Mouse (Mus musculus) forebrain, embryonic 12.5 days (tissue): ENCODE results near the gene Gm28374. TPM values are rescaled to one million over a fixed set of nuclear protein-coding genes. Genes with fewer than 3 reads are reported as not detected.

Experiments
- ATAC-seq: fragments of 200-750 bp; cut with Nextera tagmentation; 2 replicates; pipeline ENCODE4 v1.8.0; 2017; ENCODE audit warnings: moderate TSS enrichment; ENCODE audit not compliant: low FRiP score
- H3K27ac ChIP-seq: fragments of 300-500 bp; sonication (generic); 2 replicates; pipeline ENCODE4 v1.5.1; 2016; ENCODE audit warnings: mild to moderate bottlenecking
- H3K27me3 ChIP-seq: fragments of 300-500 bp; sonication (generic); 2 replicates; pipeline ENCODE4 v1.6.1; 2016; ENCODE audit warnings: mild to moderate bottlenecking
- H3K36me3 ChIP-seq: fragments of 300-500 bp; sonication (generic); replicated peaks from 2 replicates; pipeline ENCODE4 v1.6.1; 2016; ENCODE audit warnings: mild to moderate bottlenecking
- H3K4me1 ChIP-seq: fragments of 300-500 bp; sonication (generic); 2 replicates; pipeline ENCODE4 v1.6.1; 2016
- H3K4me2 ChIP-seq: fragments of 300-500 bp; sonication (generic); 2 replicates; pipeline ENCODE4 v1.6.1; 2016; ENCODE audit warnings: mild to moderate bottlenecking, moderate library complexity
- H3K4me3 ChIP-seq: fragments of 300-500 bp; sonication (generic); replicated peaks from 2 replicates; pipeline ENCODE4 v1.5.1; 2016; ENCODE audit warnings: mild to moderate bottlenecking
- H3K9ac ChIP-seq: fragments of 300-500 bp; sonication (generic); 2 replicates; pipeline ENCODE4 v1.6.1; 2016; ENCODE audit warnings: mild to moderate bottlenecking
- H3K9me3 ChIP-seq: fragments of 300-500 bp; sonication (generic); 2 replicates; pipeline ENCODE4 v1.6.1; 2016
- whole genome bisulfite sequencing: fragments of 180-500 bp; shearing (Covaris S2); methylation state at CpG from one replicate; pipeline ENCODE4 v1.1.7; 2016; 5-methylcytosine and 5-hydroxymethylcytosine counted together
- polyA plus RNA-seq: library from polyadenylated mRNA; unstranded; fragments of >200 nt; fragmentation: Nextera tagmentation; extraction: Ambion mirVana; gene quantifications from 2 replicates; pipeline ENCODE4 v1.2.1, GENCODE M21; 2016

Gene Gm28374
- polyA plus RNA-seq, 1 experiment from 2014 or later: 2.0 TPM

- no peak for ATAC-seq
- Histone ChIP-seq H3K9me3 (no peaks in the 10 kb centered on the region), H3K9ac (no peak overlapping the region), H3K4me1 (peaks cover 21% of the 10 kb centered on the region), H3K27me3 (no peaks in the 10 kb centered on the region), H3K4me3 (peak overlapping the region; percentile 85; the same call in 1 of the 2 replicates), H3K36me3 (peaks cover 38% of the 10 kb centered on the region), H3K4me2 (peak overlapping the region; percentile 94), H3K27ac (no peak overlapping the region)
- 89% methylated on average over 15 of the region's 15 CpGs for WGBS
Measured at GRCm38 (mm10) chr19:6116113-6116850, 34.2 kb upstream of the Gm28374 start.

GRCm38 (mm10) chr19:6113116-6113515, 31.1 kb upstream of the Gm28374 start:
- Histone ChIP-seq H3K27ac (no peak overlapping the region), H3K36me3 (peaks cover 38% of the 10 kb centered on the region), H3K4me3 (no peak overlapping the region), H3K9ac (no peak overlapping the region), H3K27me3 (no peaks in the 10 kb centered on the region), H3K9me3 (no peaks in the 10 kb centered on the region), H3K4me2 (no peak overlapping the region), H3K4me1 (peaks cover 15% of the 10 kb centered on the region)
- 77% methylated on average over 6 of the region's 6 CpGs for WGBS
- ATAC-seq: no peak

- 88% methylated on average over 7 of the region's 7 CpGs for WGBS
- Histone ChIP-seq H3K27ac (no peak within 1 kb of the TSS), H3K36me3 (no peaks in the 10 kb centered on the region), H3K4me3 (no peak within 1 kb of the TSS), H3K4me1 (no peaks in the 10 kb centered on the region), H3K4me2 (no peak within 1 kb of the TSS), H3K9me3 (no peaks in the 10 kb centered on the region), H3K9ac (no peak within 1 kb of the TSS), H3K27me3 (no peaks in the 10 kb centered on the region)
- ATAC-seq: no peak
Measured at GRCm38 (mm10) chr19:6105586-6105985, 23.5 kb upstream of the Gm28374 start, which contains the start of gene Naaladl1. Gene Naaladl1, plus strand, starts transcription at chr19:6105782.

- no peaks in the 10 kb centered on the region for H3K27me3 ChIP-seq
- H3K27ac ChIP-seq: no peak overlapping the region
- H3K36me3 ChIP-seq: peaks cover 5% of the 10 kb centered on the region; the same call in 1 of the 2 replicates
- no peak overlapping the region for H3K4me2 ChIP-seq
- no peak overlapping the region for H3K4me3 ChIP-seq
- no peak for ATAC-seq
- WGBS: 85% methylated on average over 4 of the region's 4 CpGs
- no peaks in the 10 kb centered on the region for H3K9me3 ChIP-seq
- no peak overlapping the region for H3K9ac ChIP-seq
- H3K4me1 ChIP-seq: no peaks in the 10 kb centered on the region
Measured at GRCm38 (mm10) chr19:6104476-6104875, 22.4 kb upstream of the Gm28374 start.

- 78% methylated on average over 6 of the region's 6 CpGs for WGBS
- no peak overlapping the region for H3K9ac ChIP-seq
Measured at GRCm38 (mm10) chr19:6102169-6102853, 20.3 kb upstream of the Gm28374 start.

GRCm38 (mm10) chr19:6101186-6101585, 19.1 kb upstream of the Gm28374 start:
- H3K4me2 ChIP-seq: no peak overlapping the region
- H3K36me3 ChIP-seq: peaks cover 17% of the 10 kb centered on the region
- H3K9me3 ChIP-seq: no peaks in the 10 kb centered on the region
- no peak overlapping the region for H3K9ac ChIP-seq
- no peak overlapping the region for H3K4me3 ChIP-seq
- H3K4me1 ChIP-seq: no peaks in the 10 kb centered on the region
- WGBS: 76% methylated on average over 6 of the region's 6 CpGs
- ATAC-seq: no peak
- no peaks in the 10 kb centered on the region for H3K27me3 ChIP-seq
- no peak overlapping the region for H3K27ac ChIP-seq

More at GRCm38 (mm10) chr19:6102169-6102853, 20.3 kb upstream of the Gm28374 start:
- Histone ChIP-seq H3K4me2 (no peak overlapping the region), H3K36me3 (peaks cover 14% of the 10 kb centered on the region), H3K4me1 (no peaks in the 10 kb centered on the region), H3K9me3 (no peaks in the 10 kb centered on the region), H3K27me3 (no peaks in the 10 kb centered on the region), H3K4me3 (no peak overlapping the region), H3K27ac (no peak overlapping the region)
- no peak for ATAC-seq

- ATAC-seq: no peak
- Histone ChIP-seq H3K4me2 (no peak overlapping the region), H3K27me3 (no peaks in the 10 kb centered on the region), H3K4me3 (no peak overlapping the region), H3K36me3 (peaks cover 37% of the 10 kb centered on the region), H3K4me1 (no peaks in the 10 kb centered on the region), H3K9ac (no peak overlapping the region), H3K27ac (no peak overlapping the region), H3K9me3 (no peaks in the 10 kb centered on the region)
- WGBS: 91% methylated on average over 3 of the region's 3 CpGs
Measured at GRCm38 (mm10) chr19:6097847-6098246, 15.8 kb upstream of the Gm28374 start.

GRCm38 (mm10) chr19:6094119-6094518, 12.1 kb upstream of the Gm28374 start, which contains the start of gene AC131692.1:
Gene AC131692.1, plus strand, starts transcription at chr19:6094419.
- no peak within 1 kb of the TSS for H3K9ac ChIP-seq
- no peak for ATAC-seq
- 92% methylated on average over 7 of the region's 7 CpGs for WGBS
- H3K27me3 ChIP-seq: no peaks in the 10 kb centered on the region
- H3K9me3 ChIP-seq: no peaks in the 10 kb centered on the region
- no peak within 1 kb of the TSS for H3K4me3 ChIP-seq
- no peaks in the 10 kb centered on the region for H3K4me1 ChIP-seq
- H3K36me3 ChIP-seq: peaks cover 64% of the 10 kb centered on the region
- no peak within 1 kb of the TSS for H3K27ac ChIP-seq
- no peak within 1 kb of the TSS for H3K4me2 ChIP-seq

- Histone ChIP-seq H3K27me3 (no peaks in the 10 kb centered on the region), H3K9me3 (no peaks in the 10 kb centered on the region), H3K4me3 (no peak overlapping the region), H3K27ac (no peak overlapping the region), H3K9ac (no peak overlapping the region), H3K36me3 (peaks cover 54% of the 10 kb centered on the region), H3K4me2 (no peak overlapping the region), H3K4me1 (peaks cover 15% of the 10 kb centered on the region)
- no peak for ATAC-seq
- 96% methylated on average over 13 of the region's 13 CpGs for WGBS
Measured at GRCm38 (mm10) chr19:6088841-6089240, 6.8 kb upstream of the Gm28374 start.

- no peaks in the 10 kb centered on the region for H3K9me3 ChIP-seq
- peak; percentile 88 for ATAC-seq
- H3K4me2 ChIP-seq: peak overlapping the region; percentile 80
- peaks cover 53% of the 10 kb centered on the region for H3K36me3 ChIP-seq
- H3K27me3 ChIP-seq: no peaks in the 10 kb centered on the region
- WGBS: 0% methylated on average over 17 of the region's 17 CpGs
- peak overlapping the region; percentile 68 for H3K9ac ChIP-seq
- peak overlapping the region; percentile 73 for H3K4me3 ChIP-seq
- peak overlapping the region; percentile 84 for H3K27ac ChIP-seq
- peaks cover 19% of the 10 kb centered on the region for H3K4me1 ChIP-seq
Measured at GRCm38 (mm10) chr19:6085417-6085879, 3.4 kb upstream of the Gm28374 start.

GRCm38 (mm10) chr19:6084478-6085248, 2.6 kb upstream of the Gm28374 start, which contains the start of the genes Zfpl1 and Cdca5:
Gene Zfpl1, minus strand, starts transcription at chr19:6084956.
Gene Cdca5, plus strand, starts transcription at chr19:6084983.
- under 1% methylated on average over 58 of the region's 58 CpGs for WGBS

GRCm38 (mm10) chr19:6079983-6080480, 2.0 kb downstream of the Gm28374 start, which contains the start of gene Tmem262:
Gene Tmem262, plus strand, starts transcription at chr19:6080033.
- no peak for ATAC-seq
- Histone ChIP-seq H3K4me2 (no peak within 1 kb of the TSS), H3K27ac (no peak within 1 kb of the TSS), H3K4me3 (no peak within 1 kb of the TSS), H3K9ac (no peak within 1 kb of the TSS), H3K27me3 (no peaks in the 10 kb centered on the region), H3K36me3 (peaks cover 34% of the 10 kb centered on the region), H3K9me3 (no peaks in the 10 kb centered on the region), H3K4me1 (peaks cover 23% of the 10 kb centered on the region)
- 95% methylated on average over 12 of the region's 12 CpGs for WGBS

More at GRCm38 (mm10) chr19:6084478-6085248, 2.6 kb upstream of the Gm28374 start, which contains the start of the genes Zfpl1 and Cdca5:
- peak within 1 kb of the TSS; percentile 80 for H3K4me2 ChIP-seq
- peak within 1 kb of the TSS; percentile 84 for H3K27ac ChIP-seq
- peak within 1 kb of the TSS; percentile 73 for H3K4me3 ChIP-seq
- no peaks in the 10 kb centered on the region for H3K27me3 ChIP-seq
- peaks cover 19% of the 10 kb centered on the region for H3K4me1 ChIP-seq
- peak within 1 kb of the TSS; percentile 68 for H3K9ac ChIP-seq
- H3K9me3 ChIP-seq: no peaks in the 10 kb centered on the region
- peaks cover 53% of the 10 kb centered on the region for H3K36me3 ChIP-seq
- ATAC-seq: peak; percentile 92
